Mouse (Mus musculus): Measurements from ENCODE around the gene Lama4. TPM values are rescaled to one million over a fixed set of nuclear protein-coding genes. Genes with fewer than 3 reads are reported as not detected.

Gene Lama4
- polyA plus RNA-seq, 1 experiment from 2014 or later: 20.4 TPM

DNA sequence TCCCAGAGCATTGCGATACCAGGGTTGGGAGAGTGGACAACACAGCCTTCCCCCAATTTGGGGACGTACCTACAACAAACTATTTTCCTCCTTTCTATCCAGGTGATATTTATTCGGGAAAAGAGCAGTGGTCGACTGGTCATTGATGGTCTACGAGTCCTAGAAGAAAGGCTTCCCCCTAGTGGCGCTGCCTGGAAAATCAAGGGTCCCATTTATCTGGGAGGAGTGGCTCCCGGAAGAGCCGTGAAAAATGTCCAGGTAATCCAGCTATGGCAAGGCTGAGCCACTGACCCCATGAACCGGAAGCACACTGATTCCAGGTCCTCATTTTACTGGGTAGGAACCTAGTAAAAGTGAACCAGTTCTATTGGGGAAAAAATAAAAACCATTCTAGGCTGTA lies 131.7 kb downstream of the Lama4 start:
- Histone ChIP-seq H3K9ac (no peak overlapping the region), H3K4me3 (replicated peaks) (no peak overlapping the region), H3K27me3 (no peaks in the 10 kb centered on the region), H3K36me3 (replicated peaks) (no peaks in the 10 kb centered on the region), H3K4me2 (no peak overlapping the region), H3K27ac (no peak overlapping the region), H3K4me1 (no peaks in the 10 kb centered on the region), H3K9me3 (no peaks in the 10 kb centered on the region)
- WGBS: 85% methylated on average over 9 of the region's 9 CpGs
- no peak for ATAC-seq (ENCODE audit: low FRiP score)

DNA sequence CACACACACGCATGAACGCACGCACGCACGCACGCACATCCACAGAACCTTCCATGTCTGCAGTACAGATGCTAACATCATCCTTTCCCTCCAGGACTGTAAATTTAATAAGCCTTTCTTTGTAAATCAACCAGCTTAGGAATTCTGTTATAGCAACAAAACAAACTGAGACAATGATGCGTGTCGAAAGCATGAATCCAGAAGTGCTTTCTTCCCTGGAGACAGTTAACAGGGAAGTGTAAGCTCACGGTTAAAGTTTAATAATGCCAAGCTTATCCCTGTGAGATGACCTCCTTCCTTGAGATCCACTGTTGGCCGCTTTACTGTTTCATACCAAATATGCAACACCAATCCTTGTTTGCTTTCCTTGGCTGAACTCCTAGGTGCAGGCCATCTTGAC lies 133.4 kb downstream of the Lama4 start:
- no peak overlapping the region for H3K9ac ChIP-seq
- no peaks in the 10 kb centered on the region for H3K9me3 ChIP-seq
- no peak overlapping the region for H3K4me3 ChIP-seq (replicated peaks)
- H3K27me3 ChIP-seq: no peaks in the 10 kb centered on the region
- no peaks in the 10 kb centered on the region for H3K4me1 ChIP-seq
- H3K36me3 ChIP-seq (replicated peaks): no peaks in the 10 kb centered on the region
- H3K27ac ChIP-seq: no peak overlapping the region
- WGBS: 95% methylated on average over 10 of the region's 10 CpGs
- H3K4me2 ChIP-seq: no peak overlapping the region
- ATAC-seq (ENCODE audit: low FRiP score): no peak

DNA sequence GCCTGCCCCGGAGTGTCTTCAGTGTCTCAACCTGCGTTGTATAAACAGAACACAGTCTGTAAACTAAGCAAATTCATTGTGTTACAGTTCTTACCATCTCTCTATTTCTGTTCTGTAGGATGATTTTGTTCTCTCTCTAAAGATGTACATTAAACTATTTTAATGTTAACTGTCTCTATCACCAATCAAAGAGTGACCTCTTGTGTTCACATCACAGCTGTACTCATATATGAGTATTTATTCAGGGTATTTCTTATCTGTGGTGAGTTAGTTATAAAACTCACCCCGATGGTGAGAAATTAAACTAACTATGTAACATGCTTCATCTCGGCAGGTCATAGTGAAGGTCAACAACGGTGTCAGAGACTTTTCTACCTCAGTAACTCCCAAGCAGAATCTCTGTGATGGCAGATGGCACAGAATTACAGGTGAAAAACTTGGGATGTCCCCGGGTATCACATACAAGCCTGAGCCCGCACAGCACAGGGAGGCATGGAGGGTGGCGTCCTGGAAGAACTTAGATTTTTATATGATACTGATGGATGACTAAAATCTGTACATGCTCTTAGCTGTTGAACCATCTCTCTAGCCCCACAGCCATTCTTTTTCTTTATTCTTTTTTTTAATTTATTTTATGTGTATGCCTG lies 139.6 kb downstream of the Lama4 start:
- H3K4me2 ChIP-seq: no peak overlapping the region
- no peak overlapping the region for H3K4me3 ChIP-seq (replicated peaks)
- 0 out of 2 replicates have a peak, but pooled peaks cover 2% of the 10 kb centered on the region for H3K4me1 ChIP-seq
- no peaks in the 10 kb centered on the region for H3K9me3 ChIP-seq
- H3K36me3 ChIP-seq (replicated peaks): no peaks in the 10 kb centered on the region
- no peak for ATAC-seq (ENCODE audit: low FRiP score)
- H3K9ac ChIP-seq: no peak overlapping the region
- H3K27ac ChIP-seq: no peak overlapping the region
- WGBS: 95% methylated on average over 8 of the region's 8 CpGs
- no peaks in the 10 kb centered on the region for H3K27me3 ChIP-seq

DNA sequence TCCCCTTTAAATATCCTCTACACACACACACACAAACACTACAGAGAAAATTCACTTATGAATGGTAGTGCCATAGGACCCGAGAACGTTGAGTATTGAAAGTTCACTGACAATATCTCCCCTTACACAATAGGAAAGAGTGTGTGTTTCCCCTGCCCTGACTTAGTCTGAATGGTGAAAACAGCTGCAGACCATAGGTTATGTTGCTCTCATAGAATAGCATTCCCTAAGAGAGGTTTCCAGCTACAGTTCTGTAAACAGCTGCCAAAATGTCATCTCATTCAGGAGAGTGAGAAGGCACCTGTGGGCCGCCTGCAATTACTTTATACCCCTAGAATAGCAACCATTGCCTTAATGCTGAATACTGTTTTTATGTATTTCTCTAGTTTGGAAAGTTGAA lies 141.1 kb downstream of the Lama4 start:
- no peak overlapping the region for H3K9ac ChIP-seq
- H3K4me1 ChIP-seq: 0 out of 2 replicates have a peak, but pooled peaks cover 2% of the 10 kb centered on the region
- no peak overlapping the region for H3K4me2 ChIP-seq
- ATAC-seq (ENCODE audit: low FRiP score): no peak
- H3K27me3 ChIP-seq: no peaks in the 10 kb centered on the region
- H3K36me3 ChIP-seq (replicated peaks): no peaks in the 10 kb centered on the region
- 48% methylated on average over 3 of the region's 3 CpGs for WGBS
- no peak overlapping the region for H3K4me3 ChIP-seq (replicated peaks)
- H3K9me3 ChIP-seq: no peaks in the 10 kb centered on the region
- H3K27ac ChIP-seq: no peak overlapping the region

DNA sequence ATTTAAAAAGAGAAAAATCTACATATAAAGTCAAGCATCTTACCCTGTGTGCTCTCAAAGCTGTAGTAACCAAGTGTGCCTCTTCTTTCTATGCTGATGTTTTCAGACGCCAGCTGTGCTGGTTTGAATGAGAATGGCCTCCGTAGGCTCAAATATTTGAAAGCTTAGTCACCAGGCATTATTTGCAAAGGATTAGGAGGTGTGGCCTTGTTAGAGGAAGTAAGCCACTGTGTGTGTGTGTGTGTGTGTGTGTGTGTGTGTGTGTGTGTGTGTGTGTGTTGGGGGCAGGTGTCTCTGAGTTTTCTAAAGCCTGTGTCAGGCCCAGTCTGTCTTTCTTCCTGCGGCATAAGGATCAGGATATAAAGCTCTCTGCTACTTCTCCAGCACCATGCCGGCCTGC lies 141.6 kb downstream of the Lama4 start:
- ATAC-seq (ENCODE audit: low FRiP score): no peak
- Histone ChIP-seq H3K9ac (no peak overlapping the region), H3K4me3 (replicated peaks) (no peak overlapping the region), H3K4me1 (0 out of 2 replicates have a peak, but pooled peaks cover 2% of the 10 kb centered on the region), H3K36me3 (replicated peaks) (no peaks in the 10 kb centered on the region), H3K27me3 (no peaks in the 10 kb centered on the region), H3K9me3 (no peaks in the 10 kb centered on the region), H3K27ac (no peak overlapping the region), H3K4me2 (no peak overlapping the region)
- 15% methylated on average over 4 of the region's 4 CpGs for WGBS

DNA sequence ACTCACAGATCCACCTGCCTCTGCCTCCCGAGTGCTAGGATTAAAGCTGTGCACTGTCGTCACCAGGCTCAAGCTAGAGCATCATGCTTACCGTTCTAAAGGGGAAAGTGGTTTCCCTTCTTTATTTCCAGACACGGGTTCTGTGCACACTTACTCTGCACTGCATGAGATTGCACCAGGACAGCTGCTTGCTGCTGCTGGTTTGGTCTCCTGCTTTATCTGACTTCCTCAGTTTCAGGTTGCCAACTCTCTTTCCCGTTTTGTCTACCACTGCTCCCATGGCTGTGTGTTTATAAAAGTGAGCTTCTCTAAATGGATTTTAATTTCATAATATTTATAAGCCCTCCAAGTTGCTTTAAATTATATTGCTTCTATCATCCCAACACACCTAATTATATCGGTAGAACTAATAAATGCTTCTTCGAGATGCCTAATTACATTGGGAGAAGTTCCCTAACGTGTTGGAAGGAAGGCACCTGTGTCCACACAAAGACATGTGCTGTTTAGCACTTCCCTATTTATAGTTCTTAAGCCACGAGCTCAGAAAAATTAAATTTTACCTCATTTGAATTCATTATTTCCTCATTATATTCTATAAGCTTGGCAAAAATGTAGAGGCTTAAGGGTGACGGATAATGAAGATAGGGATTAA lies 143.6 kb downstream of the Lama4 start:
- Histone ChIP-seq H3K9me3 (no peaks in the 10 kb centered on the region), H3K4me1 (0 out of 2 replicates have a peak, but pooled peaks cover 2% of the 10 kb centered on the region), H3K27me3 (no peaks in the 10 kb centered on the region), H3K4me3 (replicated peaks) (no peak overlapping the region), H3K36me3 (replicated peaks) (no peaks in the 10 kb centered on the region), H3K4me2 (no peak overlapping the region), H3K9ac (no peak overlapping the region), H3K27ac (no peak overlapping the region)
- WGBS: 72% methylated on average over 10 of the region's 10 CpGs
- ATAC-seq (ENCODE audit: low FRiP score): no peak

DNA sequence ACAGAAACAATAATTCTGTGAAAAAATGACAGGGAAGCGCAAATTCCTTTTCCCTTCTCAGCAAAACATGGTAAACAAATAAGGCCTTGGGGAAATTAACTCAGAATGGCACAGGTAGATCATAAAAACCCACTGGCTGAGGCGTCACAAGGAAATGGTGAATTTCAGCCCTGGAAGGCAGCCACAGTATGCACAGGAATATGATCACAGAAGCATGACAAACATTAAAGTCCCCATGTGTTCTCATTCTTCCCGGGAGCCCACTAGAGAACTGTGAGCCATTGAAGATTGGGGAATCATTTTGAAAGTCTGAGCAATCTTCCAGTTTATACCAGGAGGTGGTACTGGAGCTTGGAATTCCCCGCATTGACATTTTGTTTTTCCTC lies 144.2 kb downstream of the Lama4 start:
- Histone ChIP-seq H3K4me3 (replicated peaks) (no peak overlapping the region), H3K9me3 (no peaks in the 10 kb centered on the region), H3K4me1 (0 out of 2 replicates have a peak, but pooled peaks cover 2% of the 10 kb centered on the region), H3K9ac (no peak overlapping the region), H3K36me3 (replicated peaks) (no peaks in the 10 kb centered on the region), H3K27ac (no peak overlapping the region; the same call in 1 of the 2 replicates), H3K27me3 (no peaks in the 10 kb centered on the region), H3K4me2 (no peak overlapping the region)
- 71% methylated on average over 4 of the region's 4 CpGs for WGBS
- ATAC-seq (ENCODE audit: low FRiP score): no peak

DNA sequence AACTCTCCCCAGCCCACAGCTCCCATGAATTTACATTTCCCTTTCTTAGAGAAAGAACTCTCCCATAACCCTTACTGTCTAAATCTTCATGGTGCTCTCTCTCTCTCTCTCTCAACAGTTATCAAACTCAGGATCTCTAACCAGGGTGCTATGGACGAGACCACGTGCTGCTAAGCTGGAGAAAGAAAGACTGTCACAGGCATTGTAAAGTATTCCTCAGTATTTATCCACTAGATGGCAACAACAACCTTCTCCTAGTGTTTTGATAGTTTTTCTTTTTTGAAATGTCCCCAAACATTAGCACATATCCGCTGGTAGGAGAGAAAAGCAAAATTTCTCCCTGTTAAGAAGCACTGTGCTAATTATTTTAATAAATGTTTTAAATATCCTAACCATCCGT lies 156.1 kb downstream of the Lama4 start:
- WGBS: 41% methylated on average over 4 of the region's 4 CpGs
- Histone ChIP-seq H3K4me2 (no peak overlapping the region), H3K9ac (no peak overlapping the region), H3K36me3 (replicated peaks) (no peaks in the 10 kb centered on the region; the same call in 1 of the 2 replicates), H3K27me3 (no peaks in the 10 kb centered on the region), H3K4me1 (no peaks in the 10 kb centered on the region), H3K9me3 (no peaks in the 10 kb centered on the region), H3K27ac (no peak overlapping the region), H3K4me3 (replicated peaks) (no peak overlapping the region)
- no peak for ATAC-seq (ENCODE audit: low FRiP score)

DNA sequence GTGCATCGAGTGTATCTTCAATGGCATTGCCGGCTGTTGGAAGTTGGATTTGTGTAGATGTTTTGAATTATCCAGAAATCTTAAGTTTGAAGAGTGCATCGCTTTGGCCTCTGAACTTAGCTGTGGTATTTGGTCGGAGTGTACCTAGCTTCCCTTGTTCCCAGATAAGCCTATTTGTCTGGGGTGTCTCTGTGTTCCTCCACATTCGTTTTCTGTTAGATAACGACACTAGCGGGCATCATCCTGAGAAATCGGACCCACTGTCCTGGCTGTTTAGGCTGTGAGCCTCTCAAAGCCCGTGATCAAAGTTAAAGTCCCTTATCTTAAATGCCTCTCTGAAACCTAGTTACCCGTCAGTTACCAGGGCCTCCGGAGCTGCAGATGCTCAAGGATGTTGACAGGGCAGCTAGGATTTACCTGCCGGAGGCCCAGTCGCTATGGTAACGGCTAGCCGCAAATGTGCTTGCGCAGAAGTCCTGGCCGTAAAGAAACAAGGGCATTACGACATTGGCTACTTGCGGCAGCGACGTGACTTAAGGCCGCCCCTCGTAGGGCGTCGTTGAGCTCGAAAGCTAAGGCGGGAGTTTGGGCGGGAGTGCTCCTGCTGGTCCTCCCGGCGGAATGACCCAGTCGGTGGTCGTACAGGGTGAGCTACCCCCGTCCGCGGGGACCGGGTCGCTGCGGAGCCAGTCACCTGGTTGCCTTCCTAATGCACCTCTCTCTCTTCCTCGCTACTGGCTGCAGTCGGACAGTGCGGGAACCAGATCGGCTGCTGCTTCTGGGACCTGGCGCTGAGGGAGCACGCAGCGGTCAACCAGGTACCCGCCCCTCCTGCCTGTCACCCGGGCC lies 168.4 kb downstream of the Lama4 start, which contains the start of the genes Fam229b and Tube1:
TSS of gene Fam229b (minus strand) at position 453 of the 849 bp plus-strand sequence.
TSS of gene Tube1 (plus strand) at position 515 of the 849 bp plus-strand sequence.
- Histone ChIP-seq H3K4me3 (replicated peaks) (peak within 1 kb of the TSS; percentile 80), H3K27me3 (no peaks in the 10 kb centered on the region), H3K4me1 (peaks cover 20% of the 10 kb centered on the region), H3K36me3 (replicated peaks) (peaks cover 14% of the 10 kb centered on the region), H3K4me2 (peak within 1 kb of the TSS; percentile 81), H3K9me3 (no peaks in the 10 kb centered on the region), H3K27ac (peak within 1 kb of the TSS; percentile 51; the same call in 1 of the 2 replicates), H3K9ac (peak within 1 kb of the TSS; percentile 78)
- ATAC-seq (ENCODE audit: low FRiP score): peak; percentile 93
- 5% methylated on average over 47 of the region's 47 CpGs for WGBS

DNA sequence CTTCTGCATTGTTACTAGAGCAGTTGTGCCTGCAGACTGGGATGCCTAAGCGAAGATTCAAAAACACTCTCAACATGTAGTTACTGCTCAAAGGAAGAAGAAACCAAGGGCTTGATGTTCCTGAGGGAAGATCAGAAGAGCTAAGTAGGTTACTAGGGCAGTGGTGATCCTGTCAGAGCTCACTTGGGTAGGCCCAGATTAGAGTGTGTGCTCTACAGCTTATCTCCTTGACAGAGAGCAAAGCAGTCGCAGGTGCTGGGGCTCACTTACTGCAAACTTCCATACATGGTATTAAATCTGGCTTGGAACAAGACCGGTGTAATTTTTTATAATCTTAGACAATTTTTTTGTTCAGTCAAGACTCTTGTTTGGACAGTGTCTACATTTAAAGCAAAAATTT lies 172.5 kb downstream of the Lama4 start:
- H3K4me2 ChIP-seq: no peak overlapping the region
- no peak overlapping the region for H3K27ac ChIP-seq
- no peaks in the 10 kb centered on the region for H3K9me3 ChIP-seq
- no peaks in the 10 kb centered on the region for H3K27me3 ChIP-seq
- H3K4me1 ChIP-seq: peaks cover 20% of the 10 kb centered on the region
- WGBS: 92% methylated on average over 3 of the region's 3 CpGs
- no peak for ATAC-seq (ENCODE audit: low FRiP score)
- peaks cover 40% of the 10 kb centered on the region for H3K36me3 ChIP-seq (replicated peaks)
- H3K4me3 ChIP-seq (replicated peaks): no peak overlapping the region
- no peak overlapping the region for H3K9ac ChIP-seq

DNA sequence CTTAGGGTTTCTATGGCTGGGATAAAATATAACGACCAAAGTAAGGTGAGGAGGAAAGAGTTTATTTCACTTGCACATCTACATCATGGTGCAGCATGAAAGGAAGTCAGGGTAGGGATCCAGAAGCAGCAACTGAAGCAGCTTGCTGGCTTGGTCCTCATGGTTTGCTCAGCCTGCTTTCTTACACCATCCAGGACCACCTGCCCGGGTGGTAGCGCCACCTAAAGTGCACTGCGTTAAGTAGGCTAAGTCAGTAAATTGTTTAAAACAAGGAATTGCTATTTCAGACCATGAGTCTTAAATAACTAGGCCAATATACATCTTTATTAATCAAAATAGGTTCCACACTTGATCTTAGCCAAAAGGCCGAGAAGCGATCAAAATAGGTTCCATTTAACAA lies 173.4 kb downstream of the Lama4 start:
- Histone ChIP-seq H3K27me3 (no peaks in the 10 kb centered on the region), H3K9ac (no peak overlapping the region), H3K9me3 (no peaks in the 10 kb centered on the region), H3K4me3 (replicated peaks) (no peak overlapping the region), H3K27ac (no peak overlapping the region), H3K4me1 (peaks cover 16% of the 10 kb centered on the region), H3K36me3 (replicated peaks) (peaks cover 49% of the 10 kb centered on the region), H3K4me2 (no peak overlapping the region)
- no peak for ATAC-seq (ENCODE audit: low FRiP score)
- WGBS: 88% methylated on average over 6 of the region's 6 CpGs

DNA sequence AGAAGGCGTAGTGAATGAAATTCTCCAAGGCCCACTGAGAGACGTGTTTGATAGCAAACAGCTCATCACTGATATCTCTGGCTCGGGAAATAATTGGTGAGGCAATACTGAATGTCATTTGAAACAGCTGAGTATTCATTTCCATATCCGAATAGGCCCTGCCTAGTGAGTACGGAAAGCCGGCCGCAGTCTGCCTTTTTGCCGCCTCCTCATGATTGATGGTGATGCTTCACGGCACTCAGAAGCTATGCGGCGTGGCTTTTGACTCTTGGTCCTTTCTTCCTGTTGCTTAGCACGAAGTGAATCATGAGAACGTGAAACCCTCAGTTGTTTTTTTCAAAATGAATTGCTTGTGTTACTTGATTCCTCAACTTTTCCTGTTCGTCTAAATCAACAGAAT lies 175.5 kb downstream of the Lama4 start:
- no peak for ATAC-seq (ENCODE audit: low FRiP score)
- Histone ChIP-seq H3K4me1 (0 out of 2 replicates have a peak, but pooled peaks cover 1% of the 10 kb centered on the region), H3K4me3 (replicated peaks) (no peak overlapping the region), H3K4me2 (no peak overlapping the region), H3K27me3 (no peaks in the 10 kb centered on the region), H3K9me3 (no peaks in the 10 kb centered on the region), H3K27ac (no peak overlapping the region), H3K9ac (no peak overlapping the region), H3K36me3 (replicated peaks) (peaks cover 66% of the 10 kb centered on the region)
- WGBS: 94% methylated on average over 14 of the region's 14 CpGs
